Mouse (Mus musculus) spleen, adult 2 months (tissue): Measurements from ENCODE around the gene Zfp970. TPM values are rescaled to one million over a fixed set of nuclear protein-coding genes. Genes with fewer than 3 reads are reported as not detected.
"Not testable (repeated sequence)": the region's sequence is repeated elsewhere in the genome, so short reads cannot be mapped to it uniquely, and the experiment has no call there.

Experiments used
- DNase-seq, 2 experiments: peaks; one replicate each; pipeline versions ENCODE4 v3.0.0 to v3.0.0-alpha.2; 2012 to 2021; ENCODE audit warnings: low spot score in 2 of 2, low read depth in 1 of 2
- H3K27ac ChIP-seq: fragments of 200-500 bp; 2 replicates; pipeline ENCODE4 v1.5.1; 2012; ENCODE audit warnings: low read length, inconsistent platforms; ENCODE audit not compliant: insufficient read depth
- H3K27me3 ChIP-seq: fragments of 200-500 bp; 2 replicates; pipeline ENCODE4 v1.6.1; 2012; ENCODE audit warnings: mild to moderate bottlenecking, moderate library complexity, low read length, inconsistent platforms; ENCODE audit not compliant: control insufficient read depth, insufficient read depth
- H3K36me3 ChIP-seq: fragments of 200-500 bp; 2 replicates; pipeline ENCODE4 v1.6.1; 2012; ENCODE audit warnings: mild to moderate bottlenecking, low read length, inconsistent platforms; ENCODE audit not compliant: control insufficient read depth, insufficient read depth
- H3K4me1 ChIP-seq: fragments of 200-500 bp; 2 replicates; pipeline ENCODE4 v1.6.1; 2011; ENCODE audit warnings: inconsistent platforms; ENCODE audit not compliant: control insufficient read depth, insufficient read depth, insufficient read length
- H3K4me3 ChIP-seq: fragments of 200-500 bp; 2 replicates; pipeline ENCODE4 v1.5.1; 2011; ENCODE audit warnings: mild to moderate bottlenecking, inconsistent platforms; ENCODE audit not compliant: insufficient read depth, insufficient read length; ENCODE audit errors: extremely low read depth
- CTCF ChIP-seq: fragments of 200-500 bp; IDR thresholded peaks from 2 replicates; pipeline ENCODE4 v1.5.1; 2011; ENCODE audit warnings: mild to moderate bottlenecking, inconsistent platforms; ENCODE audit not compliant: insufficient read depth, insufficient read length, insufficient replicate concordance; ENCODE audit errors: extremely low read depth
- POLR2A ChIP-seq: fragments of 200-500 bp; IDR thresholded peaks from 2 replicates; pipeline ENCODE4 v1.6.1; 2011; ENCODE audit warnings: low read depth, low read length, inconsistent platforms
- WGBS: fragments of 180-500 bp; shearing (Covaris S2); methylation state at CpG from one replicate; pipeline ENCODE4 v1.1.7; 2018; 5-methylcytosine and 5-hydroxymethylcytosine counted together
- polyA plus RNA-seq: library from polyadenylated mRNA; depleted of rRNA; stranded (reverse); fragments of >200 nt; gene quantifications from 2 replicates; pipeline ENCODE4 v1.2.3, GENCODE M21; 2012; rRNA removed

The Zfp970 gene
- polyA plus RNA-seq, 1 experiment = 1.1 TPM

DNA sequence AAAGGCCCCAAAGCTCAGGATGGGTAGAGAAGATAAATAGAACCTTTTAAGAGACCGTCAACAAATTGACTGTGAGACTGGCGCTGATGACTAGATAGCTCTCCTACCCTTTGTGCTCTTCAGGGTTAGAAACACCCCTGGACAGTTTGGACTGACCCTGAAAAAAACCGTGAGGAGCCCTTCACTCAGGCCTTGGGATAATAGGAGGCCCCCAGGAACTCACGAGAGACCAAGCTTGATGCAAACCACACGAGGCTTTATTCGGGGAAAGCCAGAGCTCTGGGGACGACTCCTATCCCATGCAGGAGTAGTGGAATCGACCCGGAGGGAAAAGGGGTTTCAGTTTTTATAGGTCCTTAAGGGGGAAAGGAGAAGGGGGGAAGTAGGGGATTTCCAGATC is 53.2 kb downstream of the Zfp970 start:
- H3K4me3 ChIP-seq, DNase-seq, H3K36me3 ChIP-seq, H3K27me3 ChIP-seq, H3K4me1 ChIP-seq, H3K27ac ChIP-seq: not testable (repeated sequence)
- 83% methylated on average over 9 of the region's 9 CpGs for WGBS

DNA sequence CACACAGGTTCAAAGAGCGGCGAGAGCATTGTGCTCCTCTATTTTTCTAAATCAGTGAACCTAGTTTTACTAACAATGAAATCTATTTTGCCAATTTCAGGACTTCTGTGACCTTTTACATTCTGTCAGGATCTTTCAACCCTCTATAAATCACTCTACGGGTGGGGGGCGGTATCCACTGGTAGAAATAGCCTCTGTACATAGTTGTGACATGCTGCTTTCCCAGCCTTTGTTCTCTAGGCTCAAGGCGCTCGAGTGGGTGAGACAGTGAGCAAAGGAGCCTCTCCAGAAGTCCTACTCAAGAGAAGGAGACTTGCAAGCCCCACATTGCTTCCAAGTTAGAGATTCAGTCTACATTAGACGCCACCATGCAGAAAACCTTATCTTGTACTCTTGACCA is 53.8 kb downstream of the Zfp970 start:
- DNase-seq = not testable (repeated sequence)
- WGBS = 86% methylated on average over 7 of the region's 7 CpGs

DNA sequence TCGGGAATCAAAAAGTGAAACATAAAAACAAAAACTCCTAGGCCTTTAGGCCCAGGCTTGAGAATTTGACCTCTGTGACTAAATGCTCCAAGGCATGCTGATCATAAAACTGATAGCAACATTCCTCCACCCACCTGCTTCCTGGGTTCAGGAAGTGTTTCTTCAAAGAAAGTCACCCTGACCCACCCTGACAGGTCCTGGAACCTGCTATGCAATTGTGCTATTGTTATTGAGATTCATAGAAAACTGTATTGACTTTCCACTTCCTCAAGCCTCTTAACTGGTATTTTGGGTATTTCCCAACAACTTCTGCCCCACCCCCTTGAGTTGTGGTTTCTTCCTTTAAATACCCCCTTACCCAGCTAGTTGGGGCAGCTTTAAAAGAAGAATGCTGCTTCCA is 54.4 kb downstream of the Zfp970 start:
- not testable (repeated sequence) for H3K4me3 ChIP-seq, DNase-seq, H3K27me3 ChIP-seq, H3K27ac ChIP-seq, H3K36me3 ChIP-seq, H3K4me1 ChIP-seq
- 90% methylated on average over 1 of the region's 1 CpGs for WGBS

More for the DNA sequence above, 53.8 kb downstream of the Zfp970 start:
- H3K27me3 ChIP-seq, H3K27ac ChIP-seq, H3K4me1 ChIP-seq, H3K4me3 ChIP-seq, H3K36me3 ChIP-seq: not testable (repeated sequence)

DNA sequence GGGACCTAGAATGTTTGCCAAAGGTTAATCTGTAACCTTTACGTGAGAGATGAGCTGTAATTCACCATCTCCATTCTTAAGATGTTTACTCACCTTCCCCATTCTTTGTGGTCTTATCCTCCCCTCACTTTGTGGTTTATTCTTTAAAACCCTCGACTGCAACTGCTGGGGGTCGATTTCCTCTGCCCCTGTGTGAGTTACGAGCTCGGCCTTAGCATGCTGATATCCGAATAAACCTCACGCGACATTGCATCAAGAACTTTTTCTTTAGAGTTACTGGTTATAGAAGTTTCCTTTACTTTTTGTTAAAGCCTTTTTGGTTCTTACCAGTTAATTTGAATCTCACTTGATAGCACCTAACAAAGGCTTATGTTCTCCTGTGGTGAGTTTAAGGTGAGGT is 55.5 kb downstream of the Zfp970 start:
- Histone ChIP-seq H3K4me1 (no peaks in the 10 kb centered on the region), H3K27ac (no peak overlapping the region), H3K27me3 (no peaks in the 10 kb centered on the region), H3K36me3 (no peaks in the 10 kb centered on the region), H3K4me3 (no peak overlapping the region)
- WGBS = 73% methylated on average over 8 of the region's 8 CpGs
- TF ChIP-seq POLR2A (no peak), CTCF (no peak)
- DNase-seq = no peak

DNA sequence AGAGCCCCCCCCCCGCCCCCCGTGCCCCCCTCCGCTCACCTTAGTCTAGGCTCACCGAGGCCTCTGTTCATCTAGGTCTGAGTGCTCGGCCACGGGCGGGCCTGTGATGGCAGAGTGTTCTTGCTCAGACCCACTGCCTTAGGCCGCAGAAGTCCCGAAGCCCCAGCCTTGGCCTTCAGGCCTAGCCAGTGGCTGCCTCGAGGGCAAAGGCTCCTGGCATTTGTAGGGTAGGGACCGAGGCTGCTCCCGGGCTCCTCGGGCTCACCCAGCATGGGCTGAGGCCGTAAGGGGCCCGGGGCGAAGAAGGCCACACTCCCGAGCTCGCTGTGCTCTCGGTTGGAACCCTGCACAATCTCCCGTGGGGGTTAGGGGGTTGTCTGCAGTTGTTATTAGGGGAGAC is 58.5 kb downstream of the Zfp970 start:
- H3K27me3 ChIP-seq = no peaks in the 10 kb centered on the region
- no peak for DNase-seq
- H3K4me3 ChIP-seq = no peak overlapping the region
- H3K27ac ChIP-seq = no peak overlapping the region
- no peaks in the 10 kb centered on the region for H3K4me1 ChIP-seq
- WGBS = 91% methylated on average over 20 of the region's 20 CpGs
- TF ChIP-seq POLR2A (no peak), CTCF (no peak)
- no peaks in the 10 kb centered on the region for H3K36me3 ChIP-seq

DNA sequence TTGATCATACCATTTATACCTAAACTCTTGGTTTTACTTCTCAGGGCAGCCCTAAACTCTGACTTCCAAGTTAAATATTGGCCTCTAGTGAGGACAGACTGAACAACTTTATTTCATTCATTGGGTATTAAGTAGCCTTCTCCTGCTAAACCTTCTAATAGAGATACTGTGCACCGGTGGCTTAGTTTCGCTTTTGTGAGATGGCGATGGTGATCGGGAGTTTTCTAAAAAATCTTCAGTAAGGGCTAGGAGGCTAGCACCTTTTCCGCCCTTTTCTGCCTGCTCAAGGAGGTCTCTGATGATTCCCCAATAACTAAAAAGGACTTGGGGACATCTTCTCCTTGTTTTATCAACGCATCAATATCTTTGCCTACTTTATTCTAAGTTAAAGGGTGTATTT is 59.1 kb downstream of the Zfp970 start:
- not testable (repeated sequence) for H3K36me3 ChIP-seq, H3K4me3 ChIP-seq, H3K4me1 ChIP-seq, H3K27ac ChIP-seq, H3K27me3 ChIP-seq, DNase-seq
- 89% methylated on average over 6 of the region's 6 CpGs for WGBS

DNA sequence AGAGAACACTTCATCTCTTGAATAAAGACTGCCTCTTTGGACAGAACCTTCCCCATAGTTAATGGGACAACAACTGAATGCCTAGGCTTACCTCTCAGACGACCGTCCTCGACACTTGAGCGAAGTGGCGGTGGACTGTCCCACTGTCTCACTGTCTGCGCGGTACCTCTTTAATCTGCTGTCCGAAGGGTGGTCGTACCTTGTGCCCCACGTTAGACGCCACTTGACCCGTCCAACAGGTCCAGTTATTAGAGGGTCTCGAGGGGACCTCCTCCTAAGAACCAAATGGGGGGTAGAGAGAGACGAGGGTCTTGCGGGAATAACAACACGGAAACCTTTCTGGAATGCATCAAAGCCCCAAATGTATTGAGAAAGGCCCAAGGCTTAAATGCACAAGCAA is 59.6 kb downstream of the Zfp970 start:
- WGBS = 94% methylated on average over 16 of the region's 16 CpGs
- not testable (repeated sequence) for H3K36me3 ChIP-seq, H3K4me3 ChIP-seq

More for the DNA sequence above, 59.6 kb downstream of the Zfp970 start:
- not testable (repeated sequence) for H3K27ac ChIP-seq, H3K4me1 ChIP-seq, DNase-seq, H3K27me3 ChIP-seq

Other genes starting within 250 kb of the Zfp970 start
- not detected in 2 replicates for gene Gm14409, start 197.7 kb upstream of the Zfp970 start, polyA plus RNA-seq
- not detected in 2 replicates for gene Gm14412, start 140.4 kb upstream of the Zfp970 start, polyA plus RNA-seq
- gene Gm14418, start 66.4 kb upstream of the Zfp970 start, polyA plus RNA-seq = 0.33 TPM in 1 of 2 replicates, not detected in the other
- 0.07 and 0.15 TPM in 2 replicates for gene Gm14403, start 33.5 kb downstream of the Zfp970 start, polyA plus RNA-seq
- not detected in 2 replicates for gene Gm14406, start 113.5 kb downstream of the Zfp970 start, polyA plus RNA-seq